Mouse (Mus musculus) megakaryocyte, embryonic 14.5 days (primary cell): ENCODE data around the gene Ap3b2.

Experiments
- FLI1 ChIP-seq: IDR thresholded peaks from 2 replicates; pipeline ENCODE4 v1.6.1; 2012; ENCODE audit warnings: low read length, inconsistent platforms, mixed read lengths
- GATA1 ChIP-seq: IDR thresholded peaks from 3 replicates; pipeline ENCODE4 v1.6.1; 2012; ENCODE audit warnings: mixed read lengths, low read length, inconsistent platforms, borderline replicate concordance

DNA sequence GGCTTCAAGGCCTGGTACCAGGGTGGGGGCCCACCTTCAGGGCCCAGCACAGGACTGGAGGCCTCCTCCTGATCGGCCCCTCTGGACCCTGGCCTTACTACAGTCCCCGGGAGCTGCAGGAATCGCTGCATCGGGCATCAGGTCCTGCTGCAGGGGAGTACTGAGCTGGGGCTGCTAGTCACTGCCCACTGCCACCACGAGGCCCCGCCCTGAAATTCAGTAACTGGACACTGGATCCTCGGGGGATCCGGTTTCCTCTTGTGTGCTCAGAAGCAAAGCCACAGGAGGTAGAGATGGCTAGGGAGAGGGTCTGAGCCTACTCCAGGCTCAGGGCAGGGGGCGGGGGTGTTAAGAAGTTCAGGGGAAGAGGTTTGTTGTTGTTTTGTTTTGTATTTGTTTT, 4.1 kb downstream of the Ap3b2 start:
- no peak for TF ChIP-seq GATA1
- TF ChIP-seq FLI1 = no peak
